Mouse (Mus musculus): ENCODE data around the gene Tbc1d22a.

Tbc1d22a gene

DNA sequence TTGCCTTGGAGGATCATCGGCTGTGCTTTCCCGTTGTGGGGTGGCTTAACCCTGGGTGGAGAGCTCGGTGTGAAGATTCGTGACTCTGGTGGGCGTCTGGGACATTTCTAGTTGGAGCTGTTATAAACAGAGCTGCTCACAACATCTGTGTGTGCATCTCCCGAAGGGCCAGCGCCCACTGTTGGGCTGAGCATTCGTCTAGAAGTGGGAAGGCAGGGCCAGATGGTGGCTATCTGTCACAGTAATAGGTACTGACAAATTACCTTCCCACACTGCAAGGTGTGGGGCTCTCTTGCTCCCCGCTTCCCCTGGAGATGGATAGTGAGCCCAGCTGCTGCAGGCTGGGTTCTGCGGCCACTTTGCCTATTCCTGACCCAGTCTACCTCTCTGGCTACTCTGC lies 289.2 kb downstream of the Tbc1d22a start:
- DNase-seq (ENCODE audit: low spot score in 2 of 2): no peak

DNA sequence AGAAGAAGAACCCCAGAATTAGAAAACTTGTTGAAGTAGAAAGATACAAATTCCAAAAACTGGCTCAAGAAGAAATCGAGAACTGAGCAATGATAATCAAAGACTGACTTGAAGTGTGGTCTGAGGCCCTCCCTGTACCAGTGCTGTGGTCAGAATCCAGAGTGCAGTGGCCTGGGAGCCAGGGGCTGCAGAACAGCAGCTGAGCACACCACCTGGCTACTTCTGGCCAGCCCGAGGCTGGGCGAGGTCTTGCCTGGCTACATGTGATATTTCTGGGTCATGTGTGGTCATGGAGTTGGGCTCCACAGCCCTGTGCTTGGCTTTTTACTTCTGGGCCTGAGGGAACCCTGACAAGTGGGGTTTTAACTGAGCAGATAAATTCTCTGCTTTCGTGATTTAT lies 292.4 kb downstream of the Tbc1d22a start:
- no peak for DNase-seq (ENCODE audit: low spot score in 2 of 2)

DNA sequence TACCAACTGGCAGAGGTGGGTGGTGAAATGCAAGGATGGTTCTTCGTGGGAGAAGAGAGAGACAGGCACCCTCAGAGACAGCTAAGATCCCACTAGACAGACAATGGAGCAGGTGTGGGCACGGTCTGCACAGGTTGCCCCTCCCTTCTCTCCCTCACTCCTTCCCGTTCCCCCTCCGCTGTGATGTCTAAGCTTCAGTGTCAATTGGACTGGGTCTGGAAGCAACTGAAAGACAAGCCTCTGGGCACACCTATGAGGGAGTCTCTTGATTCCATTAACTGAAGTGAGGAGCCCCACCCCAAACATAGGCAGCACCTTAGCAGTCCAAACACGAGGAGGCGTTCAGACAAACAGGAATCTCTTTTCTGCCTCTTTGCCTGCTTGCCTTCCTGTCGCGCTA lies 293.3 kb downstream of the Tbc1d22a start:
- peak in 1 of 2 experiments; percentile 1 for DNase-seq (ENCODE audit: low spot score in 2 of 2)

DNA sequence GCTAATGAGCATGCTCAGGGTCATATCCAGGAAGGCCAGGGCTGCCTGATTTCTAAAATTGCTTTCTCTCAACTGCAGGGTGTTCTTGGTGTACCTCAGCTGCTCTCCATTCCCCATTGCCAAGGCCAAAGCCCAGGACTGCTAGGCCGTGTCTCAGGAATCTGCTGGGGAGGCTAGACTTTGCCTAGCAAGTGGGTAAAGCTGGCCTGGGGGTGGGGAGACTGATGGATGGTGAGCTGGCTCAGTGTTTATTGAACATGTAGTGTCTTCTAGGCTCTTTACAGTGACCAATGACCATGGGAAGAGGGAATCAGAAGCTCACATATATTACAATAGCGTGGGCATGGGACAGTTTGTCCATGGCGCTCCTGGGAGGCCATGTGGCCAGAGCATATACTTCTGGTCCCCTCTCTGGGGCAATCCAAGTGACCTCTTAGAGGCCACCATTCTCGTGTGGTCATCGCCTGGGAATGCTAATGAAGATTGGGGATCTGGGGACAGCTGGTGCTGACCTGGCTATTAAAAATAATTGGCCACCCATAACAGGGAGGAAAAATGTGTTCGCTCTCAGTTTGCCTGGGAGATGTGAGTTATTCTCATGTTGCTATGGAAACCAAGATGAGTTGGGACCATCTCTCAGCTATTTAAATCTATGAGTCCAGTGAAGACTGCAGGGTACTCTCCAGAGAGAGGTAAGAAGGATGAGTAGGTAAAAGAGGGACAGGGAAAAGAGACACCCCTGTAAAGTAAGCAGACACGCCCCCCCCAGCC lies 294.3 kb downstream of the Tbc1d22a start:
- no peak for DNase-seq (ENCODE audit: low spot score in 2 of 2)

DNA sequence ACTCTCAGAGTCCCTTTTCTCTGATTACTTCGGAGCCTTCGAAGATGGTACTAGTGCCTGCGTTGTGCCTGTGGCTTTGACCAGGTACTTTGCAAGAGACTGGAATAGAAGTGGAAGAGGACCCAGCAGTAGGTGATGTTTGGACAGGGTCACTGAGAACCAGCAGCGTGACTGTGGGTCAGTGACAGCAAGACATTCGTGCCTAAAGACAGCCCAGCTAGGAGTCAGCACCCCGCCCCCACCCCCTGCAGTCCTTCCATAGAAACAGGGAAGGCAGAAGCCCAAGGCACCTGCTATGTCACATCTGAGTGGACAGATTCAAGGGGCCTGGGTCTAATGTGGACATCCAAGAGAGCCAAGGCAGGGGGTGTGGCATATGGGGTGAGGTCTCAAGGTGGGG lies 295.3 kb downstream of the Tbc1d22a start:
- DNase-seq (ENCODE audit: low spot score in 2 of 2): no peak

DNA sequence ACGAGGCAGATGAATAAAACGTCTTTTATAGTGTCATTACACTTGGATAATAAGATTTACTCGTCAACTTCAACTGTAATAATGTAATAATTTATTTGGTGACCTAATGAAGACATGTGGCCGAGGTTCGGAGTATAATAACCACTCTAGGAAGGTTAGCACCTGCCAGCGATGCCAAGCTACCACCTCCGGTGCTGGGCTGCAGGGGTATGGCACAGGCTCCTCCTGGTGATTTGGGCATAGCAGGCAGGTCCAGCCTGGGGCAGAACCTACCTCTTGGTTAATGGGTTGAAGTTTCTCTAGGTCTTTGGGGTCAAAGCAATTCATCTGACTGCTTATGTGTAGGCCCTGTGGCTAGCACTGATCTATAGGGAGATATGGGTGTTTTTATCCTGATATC lies 296.9 kb downstream of the Tbc1d22a start:
- DNase-seq (ENCODE audit: low spot score in 2 of 2): no peak

DNA sequence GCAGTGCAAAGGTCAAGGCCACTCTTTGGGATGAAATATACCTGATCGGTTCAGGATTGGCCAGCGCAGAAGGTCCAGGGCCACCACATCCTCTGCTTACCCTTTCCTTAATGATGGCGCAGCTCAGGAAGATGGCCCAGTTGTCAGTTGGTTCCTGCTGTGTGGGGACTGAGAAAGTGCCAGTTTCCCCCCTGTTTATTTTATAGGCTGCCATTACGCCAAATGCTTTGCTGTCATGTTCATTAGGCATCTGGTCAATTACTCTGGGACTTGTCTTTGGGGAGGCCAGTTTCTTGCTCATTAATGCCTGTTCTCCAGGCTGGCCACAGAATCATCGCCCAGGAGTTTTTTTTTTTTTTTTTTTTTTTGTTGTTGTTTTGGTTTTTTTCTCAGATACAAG lies 299.1 kb downstream of the Tbc1d22a start:
- DNase-seq (ENCODE audit: low spot score in 2 of 2): no peak

DNA sequence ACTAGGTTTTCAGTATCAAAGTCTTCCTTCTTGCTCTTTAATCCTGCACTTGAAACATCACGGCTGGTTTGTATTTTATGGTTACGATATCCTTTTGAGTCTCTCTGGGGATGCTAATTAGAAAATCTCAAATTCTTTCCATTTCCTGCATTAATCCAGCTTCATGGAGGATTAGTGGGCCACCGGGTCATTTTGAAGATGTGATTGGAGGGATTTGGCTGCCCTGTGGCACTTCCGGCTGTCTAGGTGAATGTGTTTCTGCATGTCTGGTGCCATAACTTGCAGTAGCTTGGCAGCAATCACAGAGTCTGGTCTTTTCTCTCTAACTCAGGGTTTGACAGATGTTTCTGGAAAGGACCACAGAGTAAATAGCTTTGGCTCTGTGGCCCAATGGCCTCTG lies 305.9 kb downstream of the Tbc1d22a start:
- no peak for DNase-seq (ENCODE audit: low spot score in 2 of 2)

DNA sequence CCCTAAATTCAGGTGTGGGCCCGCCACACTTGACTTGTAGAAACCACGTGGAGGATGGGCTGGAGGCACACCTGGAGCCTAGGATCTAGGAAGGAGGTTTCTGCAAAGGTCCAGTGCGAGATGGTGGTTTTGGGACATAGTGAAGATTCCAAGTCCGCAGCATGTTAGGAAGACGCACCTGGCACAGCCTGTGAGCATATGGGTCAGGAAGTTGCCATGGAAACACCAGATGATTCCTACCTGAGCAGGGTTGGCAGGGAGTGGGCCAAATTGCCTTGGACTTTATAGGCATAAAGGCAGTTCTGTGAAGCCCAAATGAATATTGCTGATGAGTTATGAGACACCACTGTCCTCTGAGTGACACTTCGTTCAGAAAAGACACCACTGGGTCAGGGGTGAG lies 321.1 kb downstream of the Tbc1d22a start:
- no peak for DNase-seq (ENCODE audit: low spot score in 2 of 2)

DNA sequence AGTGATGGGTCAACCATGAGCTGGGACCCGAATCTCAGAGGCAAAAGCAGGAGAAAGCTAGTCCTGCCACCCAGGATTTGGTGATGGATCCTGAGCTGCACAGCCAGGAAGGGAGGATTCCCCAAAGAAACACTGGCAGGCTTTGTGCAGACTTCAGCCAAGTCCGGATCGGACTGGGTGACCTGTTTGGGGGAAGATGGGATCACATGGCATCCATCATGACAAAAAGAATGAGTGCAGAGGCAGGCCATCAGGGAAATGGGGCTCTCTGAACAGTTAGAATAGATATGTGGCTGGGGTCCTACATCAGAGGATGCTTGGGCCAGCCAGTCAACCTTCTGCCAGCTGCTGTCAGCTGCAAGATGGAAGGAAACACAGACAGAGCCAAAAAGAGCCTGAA lies 328.1 kb downstream of the Tbc1d22a start:
- no peak for DNase-seq (ENCODE audit: low spot score in 2 of 2)

DNA sequence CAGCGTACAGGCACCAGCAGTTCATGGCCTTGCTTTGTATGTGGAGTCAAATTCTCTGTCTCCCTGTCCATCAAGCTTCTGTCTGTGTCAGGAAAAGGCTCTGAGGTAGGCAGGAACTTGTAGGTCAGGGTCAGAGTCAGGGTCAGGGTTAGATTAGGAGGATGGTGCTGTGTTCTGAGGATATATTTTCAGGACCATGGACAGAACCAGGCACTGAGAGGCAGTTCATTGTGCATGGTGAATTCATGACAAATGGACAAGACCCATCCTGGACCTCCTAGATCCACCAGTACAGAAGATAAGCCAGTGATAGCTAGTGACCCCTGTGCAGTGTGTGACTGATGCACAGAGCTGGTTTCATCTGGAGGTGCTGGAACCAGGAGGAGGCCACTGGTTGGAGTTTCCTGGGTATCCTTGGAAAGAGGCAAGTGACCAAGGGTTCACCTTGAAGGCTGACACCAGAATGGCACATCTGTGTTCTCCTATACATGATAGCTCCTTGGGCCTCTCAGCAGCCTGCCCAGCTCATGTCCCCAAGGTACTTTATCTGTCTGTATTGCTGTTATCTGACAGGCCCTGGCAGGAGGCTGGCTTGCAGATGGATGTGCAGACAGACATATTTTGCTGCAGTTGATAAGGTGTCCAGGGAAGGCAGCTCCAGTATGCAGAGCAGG lies 330.0 kb downstream of the Tbc1d22a start:
- DNase-seq (ENCODE audit: low spot score in 2 of 2): no peak
